Mouse (Mus musculus): ENCODE data around the gene Psap.
"Not testable (repeated sequence)": the region's sequence is repeated elsewhere in the genome, so short reads cannot be mapped to it uniquely, and the experiment has no call there.

Gene Psap

GRCm38 (mm10) chr10:60277207-60278005 lies at the start of gene Psap:
Gene Psap (plus strand): TSS chr10:60277627.
- peak; percentile 92 for DNase-seq (ENCODE audit: low spot score)

- DNase-seq (ENCODE audit: low spot score): no peak
These were observed 49.8 kb upstream of the Psap start for GRCm38 (mm10) chr10:60227666-60228065.

- no peak for DNase-seq (ENCODE audit: low spot score)
These were observed 48.3 kb upstream of the Psap start for GRCm38 (mm10) chr10:60229113-60229512.

GRCm38 (mm10) chr10:60230321-60231088 lies 46.9 kb upstream of the Psap start:
- no peak for DNase-seq (ENCODE audit: low spot score)

GRCm38 (mm10) chr10:60234006-60234405 lies 43.4 kb upstream of the Psap start:
- DNase-seq (ENCODE audit: low spot score): no peak

- DNase-seq (ENCODE audit: low spot score): not testable (repeated sequence)
These were observed 41.6 kb upstream of the Psap start for GRCm38 (mm10) chr10:60235876-60236275.

GRCm38 (mm10) chr10:60237475-60238154 lies 39.8 kb upstream of the Psap start:
- peak; percentile 76 for DNase-seq (ENCODE audit: low spot score)

GRCm38 (mm10) chr10:60240416-60240815 lies 37.0 kb upstream of the Psap start:
- DNase-seq (ENCODE audit: low spot score): no peak

- DNase-seq (ENCODE audit: low spot score): no peak
These were observed 33.5 kb upstream of the Psap start for GRCm38 (mm10) chr10:60243941-60244340.

- DNase-seq (ENCODE audit: low spot score): peak; percentile 99
These were observed 32.4 kb upstream of the Psap start for GRCm38 (mm10) chr10:60245041-60245440.

GRCm38 (mm10) chr10:60245635-60246034 lies 31.8 kb upstream of the Psap start:
- DNase-seq (ENCODE audit: low spot score): no peak

- DNase-seq (ENCODE audit: low spot score): peak; percentile 87
These were observed 30.9 kb upstream of the Psap start for GRCm38 (mm10) chr10:60246519-60246918.

GRCm38 (mm10) chr10:60248345-60248744 lies 29.1 kb upstream of the Psap start:
- not testable (repeated sequence) for DNase-seq (ENCODE audit: low spot score)

GRCm38 (mm10) chr10:60250426-60250965 lies 26.9 kb upstream of the Psap start:
- DNase-seq (ENCODE audit: low spot score): no peak

GRCm38 (mm10) chr10:60252187-60252586 lies 25.2 kb upstream of the Psap start:
- no peak for DNase-seq (ENCODE audit: low spot score)

- DNase-seq (ENCODE audit: low spot score): no peak
These were observed 24.8 kb upstream of the Psap start for GRCm38 (mm10) chr10:60252606-60253005.

GRCm38 (mm10) chr10:60256088-60256487 lies 21.3 kb upstream of the Psap start:
- DNase-seq (ENCODE audit: low spot score): no peak

GRCm38 (mm10) chr10:60257261-60257825 lies 20.1 kb upstream of the Psap start:
- no peak for DNase-seq (ENCODE audit: low spot score)

- DNase-seq (ENCODE audit: low spot score): no peak
These were observed 16.7 kb upstream of the Psap start for GRCm38 (mm10) chr10:60260557-60261294.

GRCm38 (mm10) chr10:60261530-60261929 lies 15.9 kb upstream of the Psap start:
- DNase-seq (ENCODE audit: low spot score): no peak

- peak; percentile 60 for DNase-seq (ENCODE audit: low spot score)
These were observed 15.0 kb upstream of the Psap start for GRCm38 (mm10) chr10:60262386-60262785.
